Mouse (Mus musculus) left cerebral cortex, postnatal 25 days (tissue): ENCODE measurements at regions not wholly inside any gene's neighbourhood (a gene's known extent, or its start where the extent isn't known, plus 50 kb on each side); places are given as distances from the start of the nearest gene placed in this dataset.

Source experiments
- DNase-seq, 2 experiments: peaks; one replicate each; pipeline ENCODE4 v3.0.0; 2022; ENCODE audit warnings: low spot score in 2 of 2, mixed read lengths in 1 of 2
- intact Hi-C: fragments of 180-260 bp; cut with DNase I; formaldehyde crosslinking; loops from one replicate; pipeline ENCODE4 v1.15.1; 2025

DNA sequence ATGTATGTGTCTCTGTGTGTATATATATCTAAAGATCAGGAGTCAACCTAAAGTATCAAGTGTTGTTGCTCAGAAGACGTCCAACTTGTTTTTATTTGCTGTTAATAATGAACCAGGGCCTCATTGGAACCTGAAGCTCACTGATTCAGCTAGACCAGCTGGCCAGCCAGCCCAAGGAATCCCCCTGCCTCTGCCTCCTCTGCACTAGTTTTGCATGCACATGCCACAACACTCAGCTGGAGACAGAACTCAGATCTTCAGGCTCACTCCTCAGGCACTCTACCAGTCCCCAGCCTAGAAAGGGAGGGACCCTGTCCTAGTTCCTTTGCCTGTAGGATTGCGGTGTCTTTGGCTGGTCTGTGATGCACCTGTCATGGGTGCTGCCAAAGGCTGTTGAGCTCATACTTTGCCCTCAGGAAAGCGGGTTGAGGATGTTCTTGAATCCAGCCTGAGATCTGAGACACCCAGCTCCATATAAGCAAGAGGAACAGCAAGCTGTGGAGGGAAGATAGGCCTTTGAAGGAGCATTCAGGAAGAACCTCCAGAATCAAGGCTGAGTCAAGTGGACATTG, 247.5 kb downstream of the Rplp1 start:
- intact Hi-C loops = no loop called here

DNA sequence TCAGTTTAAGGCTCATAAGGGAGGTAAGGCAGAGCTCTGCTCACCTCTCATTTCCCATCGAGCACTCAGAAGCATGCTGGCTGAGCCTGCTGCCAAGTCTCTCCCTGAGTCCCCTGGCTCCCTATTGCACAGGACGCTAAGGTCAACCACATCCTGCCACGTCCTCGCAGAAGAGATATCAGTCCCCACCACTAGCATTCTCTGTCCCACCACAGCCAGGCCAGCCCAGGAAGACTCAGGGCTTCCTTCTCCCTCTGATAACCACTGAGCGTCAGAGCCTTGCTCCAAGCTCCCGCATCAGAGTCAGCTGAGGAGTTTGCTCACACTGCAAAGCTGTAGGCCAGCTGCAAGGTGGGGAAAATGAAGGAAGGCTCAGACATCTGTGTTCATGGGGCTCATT, 248.2 kb downstream of the Rplp1 start:
- no peak for DNase-seq
- intact Hi-C loops = no loop called here

More for the DNA sequence above, 247.5 kb downstream of the Rplp1 start:
- no peak for DNase-seq

DNA sequence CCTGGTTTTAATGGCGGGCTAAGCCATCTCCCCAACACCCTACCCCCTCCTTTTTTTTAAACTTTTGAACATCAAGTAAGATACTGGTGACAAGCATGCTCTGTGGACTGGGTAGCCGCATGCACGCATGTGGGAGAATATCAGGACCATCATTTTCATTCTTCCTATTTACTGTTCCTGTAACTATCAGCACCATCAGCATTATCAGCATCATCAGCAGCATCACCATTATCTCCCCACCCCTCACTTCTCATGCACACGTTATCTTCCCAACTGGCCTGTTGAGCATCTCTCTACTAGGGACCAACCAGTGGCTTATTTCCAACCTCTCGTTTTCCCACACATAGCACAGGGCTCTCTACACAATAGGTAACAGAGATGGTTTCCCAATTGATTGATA, 249.1 kb downstream of the Rplp1 start:
- no peak for DNase-seq
- intact Hi-C loops = no loop called here

- peak in 1 of 2 experiments; percentile 39 for DNase-seq
- intact Hi-C loops = no loop called here
Measured at GRCm38 (mm10) chr9:61664000-61664622, 250.2 kb downstream of the Rplp1 start.

GRCm38 (mm10) chr9:61662055-61663028, 252.0 kb downstream of the Rplp1 start:
- intact Hi-C loops = no loop called here
- peak in 1 of 2 experiments; percentile 12 for DNase-seq

DNA sequence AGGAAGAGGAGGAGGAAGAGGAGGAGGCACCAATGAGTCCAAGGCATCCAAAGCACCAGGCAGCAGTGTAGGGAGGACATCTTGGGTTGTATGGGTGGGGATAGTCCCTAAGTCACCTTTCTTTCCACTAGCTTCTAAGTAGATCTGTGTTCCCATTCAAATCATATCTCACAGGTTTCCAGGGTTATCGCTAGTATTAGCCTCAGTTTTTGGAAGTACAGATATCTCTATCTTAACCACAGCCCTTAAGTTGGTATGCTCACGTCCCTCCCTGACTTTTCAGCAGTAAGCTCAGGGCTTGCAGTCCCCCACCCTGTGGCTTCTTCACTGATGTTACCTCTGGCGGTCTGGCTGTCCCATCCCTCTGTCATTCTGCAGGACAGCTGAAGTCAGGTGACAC, 254.2 kb downstream of the Rplp1 start:
- DNase-seq = no peak
- intact Hi-C loops = no loop called here

DNA sequence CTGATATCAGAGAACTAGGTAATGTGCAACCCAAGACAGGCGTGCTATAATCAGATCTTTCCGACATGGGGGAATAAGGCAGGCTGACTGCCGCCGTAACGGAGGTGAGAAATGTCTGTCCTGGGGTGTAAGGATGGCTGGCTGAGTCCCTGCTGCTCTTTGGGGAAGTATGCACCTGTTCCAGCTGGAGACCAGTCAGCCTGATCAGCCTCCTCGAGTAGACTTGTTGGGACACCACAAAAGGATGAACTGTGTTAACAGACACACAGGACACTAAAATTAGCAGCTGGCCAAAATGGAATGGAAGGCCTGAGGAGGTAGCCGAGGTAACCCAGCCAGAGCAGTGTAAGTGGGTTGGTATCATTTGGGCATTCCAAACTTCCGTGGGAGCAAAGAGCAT, 256.3 kb downstream of the Rplp1 start:
- no peak for DNase-seq
- intact Hi-C loops = no loop called here

GRCm38 (mm10) chr9:61655433-61655981, 258.8 kb downstream of the Rplp1 start:
- intact Hi-C loops = no loop called here
- peak in 1 of 2 experiments; percentile 18 for DNase-seq

DNA sequence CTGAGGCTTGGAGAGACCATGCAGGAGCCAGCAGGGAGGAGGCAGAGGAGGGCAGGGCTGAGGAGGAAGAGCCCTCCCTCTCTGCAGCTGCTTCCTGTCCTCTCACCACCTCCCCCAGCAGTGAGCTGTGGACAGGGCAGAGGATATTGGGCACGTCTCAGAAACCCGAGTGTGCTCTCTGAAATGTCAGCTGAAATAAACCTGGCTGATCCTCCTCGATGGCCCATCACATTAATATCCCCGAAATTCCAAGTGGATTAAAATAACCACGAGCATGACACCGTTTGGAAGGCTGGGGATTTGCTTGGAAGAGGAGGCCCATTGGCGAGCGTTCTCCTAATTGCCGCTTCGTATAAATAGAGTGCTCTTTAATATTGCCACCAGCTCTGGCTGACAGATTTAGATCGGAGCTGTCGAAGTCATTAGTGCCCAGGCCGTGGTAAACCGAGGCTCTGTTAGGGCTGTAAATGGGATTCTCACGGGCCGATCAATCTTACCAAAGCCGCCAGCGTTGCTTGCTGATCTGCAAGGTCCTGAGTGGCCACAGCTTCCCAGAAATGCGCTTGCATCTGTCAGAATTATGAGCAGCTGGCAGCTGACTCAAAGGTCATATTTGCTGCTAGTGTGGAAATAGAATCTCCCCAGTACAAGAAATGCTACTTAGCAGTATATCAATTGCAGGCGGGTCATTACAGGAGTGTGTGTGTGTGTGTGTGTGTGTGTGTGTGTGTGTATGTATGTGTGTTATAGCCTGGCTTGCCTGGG, 268.5 kb downstream of the Rplp1 start:
- intact Hi-C loops = no loop called here
- DNase-seq = no peak

GRCm38 (mm10) chr9:61640739-61641138, 268.6 kb downstream of the Tle3 start:
- no peak for DNase-seq
- intact Hi-C loops = no loop called here

DNA sequence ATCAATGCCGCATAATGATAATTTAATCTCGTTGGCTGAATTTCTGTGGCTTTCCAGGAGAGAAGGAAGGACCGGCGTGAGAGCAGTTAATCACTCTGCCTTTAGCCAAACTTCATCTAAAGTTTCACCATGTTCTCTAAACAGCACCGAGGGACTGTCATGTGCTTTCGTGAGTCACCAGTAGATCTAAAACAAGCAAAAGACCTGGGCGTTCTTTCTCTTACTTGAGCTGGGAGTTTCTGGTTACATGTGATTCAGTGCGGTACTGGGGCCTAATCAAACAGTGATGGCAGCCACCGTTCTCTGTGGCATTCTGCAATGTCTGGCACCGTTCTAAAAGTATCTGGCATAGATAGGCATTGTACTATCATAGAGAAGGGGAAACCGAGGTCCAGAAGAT, 266.7 kb downstream of the Tle3 start:
- DNase-seq = peak in 1 of 2 experiments; percentile 52
- intact Hi-C loops = no loop called here

DNA sequence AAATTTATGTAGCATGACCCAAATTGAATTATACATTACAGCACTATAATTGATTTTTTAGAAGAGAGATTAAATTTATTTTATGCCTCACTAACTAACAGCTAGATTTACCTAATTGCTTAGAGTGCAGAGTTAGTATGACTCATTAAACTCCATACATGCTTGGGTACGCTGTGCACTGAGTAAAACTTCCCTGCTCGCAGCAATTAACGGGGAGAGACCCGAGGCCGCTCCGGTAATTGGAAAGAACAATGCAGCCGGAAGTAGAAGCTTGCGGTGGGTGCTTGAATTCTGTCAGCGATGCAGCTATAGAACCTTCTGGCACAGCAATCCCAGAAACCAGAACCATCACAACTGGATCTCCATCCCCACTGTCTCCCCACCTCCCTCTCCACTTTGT, 261.8 kb downstream of the Tle3 start:
- DNase-seq = no peak
- intact Hi-C loops = loop anchor here (5.0 kb wide), 1 partner anchor 198 kb away; no protein-coding TSS in a partner anchor

DNA sequence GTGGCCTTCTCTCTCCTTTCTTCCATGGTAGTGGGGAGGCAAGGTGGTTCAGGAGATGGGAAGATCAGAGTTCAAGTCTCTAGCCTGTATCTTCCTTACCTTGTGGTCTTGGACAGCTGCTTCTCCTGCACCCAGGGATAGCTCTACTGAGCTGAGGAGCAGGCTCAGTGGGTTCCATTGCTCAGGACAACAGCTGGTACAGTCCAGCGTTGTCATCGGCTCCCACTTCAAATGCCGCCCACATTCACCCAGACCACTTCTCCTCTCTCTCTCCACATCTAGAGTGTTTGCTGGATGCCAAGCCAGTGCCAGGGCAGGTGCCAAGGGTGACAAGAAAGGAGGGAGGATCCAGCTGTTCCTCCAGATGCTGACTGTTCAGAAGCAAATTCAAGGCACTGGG, 260.4 kb downstream of the Tle3 start:
- DNase-seq = no peak
- intact Hi-C loops = loop anchor here (5.0 kb wide), 1 partner anchor 200 kb away; no protein-coding TSS in a partner anchor

DNA sequence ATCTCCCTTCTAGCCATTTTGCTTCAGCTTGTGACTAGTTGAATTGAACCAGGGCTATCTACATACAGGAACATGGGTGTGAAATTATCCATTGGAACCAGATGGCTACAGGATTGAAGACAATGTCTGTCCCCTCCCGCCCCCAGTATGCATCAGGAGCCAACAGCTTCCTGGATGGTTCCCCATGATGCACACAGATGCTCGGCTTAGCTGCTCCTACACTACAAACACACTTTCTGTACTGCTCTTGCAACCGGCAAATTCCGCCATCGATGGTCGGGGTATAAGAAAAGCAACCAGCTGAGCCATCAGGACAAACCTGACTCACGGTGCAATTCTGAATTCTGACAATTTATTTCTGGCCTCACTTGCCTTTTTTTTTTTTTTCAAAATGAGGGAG, 258.9 kb downstream of the Tle3 start:
- DNase-seq = peak in 1 of 2 experiments; percentile 61
- intact Hi-C loops = loop anchor here (5.0 kb wide), 1 partner anchor 201 kb away; no protein-coding TSS in a partner anchor

GRCm38 (mm10) chr9:61627801-61628574, 255.8 kb downstream of the Tle3 start:
- intact Hi-C loops = no loop called here
- no peak for DNase-seq

DNA sequence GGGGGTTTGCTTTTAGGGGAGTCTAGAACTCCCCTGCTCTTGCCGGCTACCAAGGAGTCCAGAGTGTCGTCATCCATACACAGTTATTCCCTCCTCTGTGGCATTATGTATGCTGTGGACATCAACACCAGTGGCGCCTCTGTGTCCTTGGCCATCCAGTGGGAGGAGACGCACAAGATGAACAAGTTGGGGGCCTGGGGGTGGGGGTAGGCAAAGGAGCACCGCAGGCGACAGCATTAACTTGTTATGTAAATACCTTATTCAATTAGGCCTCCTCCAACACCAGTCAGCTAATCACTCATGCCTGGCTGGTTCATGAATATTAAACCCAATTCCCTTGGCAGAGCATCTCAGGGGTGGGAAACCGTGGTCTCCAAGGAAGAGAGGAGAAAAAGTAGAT, 250.8 kb downstream of the Tle3 start:
- no peak for DNase-seq
- intact Hi-C loops = no loop called here

- DNase-seq = no peak
- intact Hi-C loops = no loop called here
Measured at GRCm38 (mm10) chr9:61621939-61622338, 249.8 kb downstream of the Tle3 start.

GRCm38 (mm10) chr9:61620786-61621185, 248.6 kb downstream of the Tle3 start:
- DNase-seq = peak; percentile 30 to 81
- intact Hi-C loops = no loop called here

GRCm38 (mm10) chr9:61620105-61620504, 247.9 kb downstream of the Tle3 start:
- intact Hi-C loops = no loop called here
- no peak for DNase-seq
